Mouse (Mus musculus): ENCODE data around the gene Uspl1.

Uspl1 gene

GRCm38 (mm10) chr5:149261449-149261848, 77.3 kb downstream of the Uspl1 start:
- DNase-seq, result no peak

GRCm38 (mm10) chr5:149261866-149262265, 77.7 kb downstream of the Uspl1 start:
- peak in 1 of 2 experiments; percentile 31 for DNase-seq

- no peak for DNase-seq
Observed at GRCm38 (mm10) chr5:149264405-149264804, 80.3 kb downstream of the Uspl1 start, which contains the start of gene Alox5ap. Gene Alox5ap, plus strand, starts transcription at chr5:149264767.

- DNase-seq, result no peak
Observed at GRCm38 (mm10) chr5:149264878-149265279, 80.7 kb downstream of the Uspl1 start.

Data from cerebellum, postnatal 10 days (tissue).